ENCODE assay signal across 1 mouse cellular context in the genomic region with DNA sequence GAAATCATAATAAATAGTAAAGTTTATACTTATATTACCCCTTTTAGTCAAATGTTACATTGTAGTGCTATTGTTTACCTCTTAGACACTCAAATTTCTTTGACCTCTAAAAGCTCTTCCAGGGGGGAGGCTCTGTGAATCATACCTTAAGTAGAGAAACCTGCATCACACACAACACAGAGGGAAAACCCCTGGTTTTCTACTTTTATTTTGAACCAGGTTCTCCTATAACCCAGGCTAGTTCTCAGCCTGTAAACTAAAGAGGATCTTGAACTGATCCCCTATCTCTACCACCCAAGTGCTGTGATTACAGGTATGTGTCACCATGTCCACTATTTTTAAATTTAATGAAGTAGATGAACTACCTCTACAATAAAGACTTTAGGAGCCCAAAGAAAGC.
TF ChIP-seq lines count a peak whose summit lies in the region.

No protein-coding gene starts in this region.

TF ChIP-seq in MEL, 35 proteins besides CTCF, POLR2A, EP300 and RAD21 (continued from another document):
- no peak for TF ChIP-seq RCOR1 (IDR thresholded peaks at IDR 0.05; ENCODE audit: low read depth, low read length)
- no peak for TF ChIP-seq E2F4 (IDR thresholded peaks at IDR 0.05; ENCODE audit: borderline replicate concordance, low read depth, low read length)
- no peak for TF ChIP-seq CHD2 (IDR thresholded peaks at IDR 0.05; ENCODE audit: low read length)
- TF ChIP-seq SIN3A (IDR thresholded peaks at IDR 0.05; ENCODE audit: low read length) = no peak
- TF ChIP-seq GATA1 (IDR thresholded peaks at IDR 0.05; ENCODE audit: low read depth, low read length) = no peak
- no peak for TF ChIP-seq TAL1 (IDR thresholded peaks at IDR 0.05; ENCODE audit: low read length)
- no peak for TF ChIP-seq CHD1 (IDR thresholded peaks at IDR 0.05; ENCODE audit: low read depth, low read length)
- no peak for TF ChIP-seq MAZ (IDR thresholded peaks at IDR 0.05; ENCODE audit: low read depth, low read length)
- no peak for TF ChIP-seq SMC3 (IDR thresholded peaks at IDR 0.05; ENCODE audit: low read depth, low read length)
- no peak for TF ChIP-seq KAT2A (conservative IDR thresholded peaks at IDR 0.05; ENCODE audit: low read depth, low read length)
- TF ChIP-seq TCF12 (IDR thresholded peaks at IDR 0.05; ENCODE audit: low read depth, low read length) = no peak
- TF ChIP-seq MAFK (IDR thresholded peaks at IDR 0.05; ENCODE audit: borderline replicate concordance, low read depth, low read length) = no peak
